Mouse (Mus musculus): ENCODE measurements around the gene Gcnt2. TPM values are rescaled to one million over a fixed set of nuclear protein-coding genes. Genes with fewer than 3 reads are reported as not detected.
A peak's percentile ranks its signal among the peaks of the same experiment; 100 is the strongest.

Gcnt2 gene
- total RNA-seq, 2 experiments from 2014 or later: 6.3 to 7.6 TPM

- 0 out of 2 replicates have a peak, but pooled peaks have one; percentile 25 for ATAC-seq (replicated peaks; ENCODE audit: low FRiP score, low TSS enrichment, poor library complexity, severe bottlenecking)
Observed at GRCm38 (mm10) chr13:40899994-40900970, 40.7 kb downstream of the Gcnt2 start.

DNA sequence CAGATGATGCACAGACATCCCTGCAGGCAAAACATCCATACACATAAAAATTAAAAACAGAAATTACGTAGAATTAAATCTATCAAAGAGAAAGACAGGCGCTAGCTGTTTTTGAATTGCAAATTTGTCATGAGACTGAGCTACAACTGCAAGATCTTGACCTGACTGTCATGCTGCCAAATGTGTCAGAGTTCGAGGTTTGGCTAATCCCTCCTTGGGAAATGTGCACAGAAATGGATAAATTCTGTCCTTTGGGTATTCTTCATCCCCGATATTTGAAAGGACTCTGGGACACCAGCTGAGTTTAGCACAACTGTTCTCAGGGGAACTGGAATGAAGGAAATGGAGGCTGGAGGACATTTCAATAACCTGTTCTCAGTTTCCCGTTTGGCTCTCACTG, 41.7 kb downstream of the Gcnt2 start:
- no peak for ATAC-seq (replicated peaks; ENCODE audit: low FRiP score, low TSS enrichment, poor library complexity, severe bottlenecking)

DNA sequence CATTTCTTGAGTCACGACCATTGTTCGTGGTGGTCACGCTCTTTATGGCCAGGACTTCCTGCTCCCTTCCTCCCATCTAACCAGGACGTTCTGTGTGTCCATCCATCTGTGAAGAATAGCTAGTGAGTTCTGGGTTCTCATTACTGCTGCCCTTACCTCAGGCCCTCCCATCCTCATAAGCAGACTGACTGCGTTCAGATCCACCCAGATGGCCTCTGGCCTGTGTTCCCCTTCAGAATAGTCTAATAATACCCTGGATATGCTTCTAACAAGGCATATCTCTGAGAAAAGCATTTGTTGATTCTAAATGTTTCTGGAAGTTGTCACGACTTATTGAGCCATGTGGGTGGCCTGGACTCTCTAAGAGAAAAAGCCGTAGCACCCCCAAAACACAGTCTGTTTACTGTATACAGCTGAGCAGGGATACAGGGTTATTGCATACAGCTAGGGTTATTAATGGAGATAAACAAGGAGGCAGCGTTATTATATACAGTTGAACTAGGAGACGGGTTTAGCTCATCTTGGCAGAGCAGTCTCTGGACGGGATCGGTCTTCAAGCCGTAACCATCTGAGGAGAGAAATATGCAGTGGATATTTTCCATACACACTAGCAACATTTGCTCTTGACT, 42.4 kb downstream of the Gcnt2 start:
- no peak for ATAC-seq (replicated peaks; ENCODE audit: low FRiP score, low TSS enrichment, poor library complexity, severe bottlenecking)

- no peak for ATAC-seq (replicated peaks; ENCODE audit: low FRiP score, low TSS enrichment, poor library complexity, severe bottlenecking)
Observed at GRCm38 (mm10) chr13:40904080-40904479, 44.5 kb downstream of the Gcnt2 start.

- no peak for ATAC-seq (replicated peaks; ENCODE audit: low FRiP score, low TSS enrichment, poor library complexity, severe bottlenecking)
Observed at GRCm38 (mm10) chr13:40906528-40906927, 47.0 kb downstream of the Gcnt2 start.

DNA sequence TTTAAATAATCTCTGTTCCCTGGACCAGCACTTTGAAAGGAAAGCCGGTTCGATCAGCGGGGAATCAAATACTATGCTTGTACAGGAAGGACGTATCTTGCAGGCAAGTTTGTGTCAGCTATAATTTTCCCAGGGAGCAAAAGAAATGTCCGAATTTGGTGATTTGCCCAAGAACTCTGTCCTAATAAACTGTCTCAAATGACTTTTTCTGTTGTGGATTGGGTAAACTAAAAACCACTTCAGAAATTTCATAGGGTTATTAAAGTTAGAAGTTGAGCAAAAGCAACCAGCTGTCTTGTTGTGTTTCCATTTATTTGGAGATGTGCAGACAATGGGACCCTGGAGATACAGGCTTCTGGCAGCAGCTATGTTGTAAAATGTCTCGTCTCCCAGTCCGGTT, 47.7 kb downstream of the Gcnt2 start:
- ATAC-seq (replicated peaks; ENCODE audit: low FRiP score, low TSS enrichment, poor library complexity, severe bottlenecking): no peak

- ATAC-seq (replicated peaks; ENCODE audit: low FRiP score, low TSS enrichment, poor library complexity, severe bottlenecking): no peak
Observed at GRCm38 (mm10) chr13:40908044-40908443, 48.5 kb downstream of the Gcnt2 start.

GRCm38 (mm10) chr13:40909060-40909459, 49.5 kb downstream of the Gcnt2 start:
- ATAC-seq (replicated peaks; ENCODE audit: low FRiP score, low TSS enrichment, poor library complexity, severe bottlenecking): peak; percentile 96

- ATAC-seq (replicated peaks; ENCODE audit: low FRiP score, low TSS enrichment, poor library complexity, severe bottlenecking): no peak
Observed at GRCm38 (mm10) chr13:40910047-40910446, 50.5 kb downstream of the Gcnt2 start.

DNA sequence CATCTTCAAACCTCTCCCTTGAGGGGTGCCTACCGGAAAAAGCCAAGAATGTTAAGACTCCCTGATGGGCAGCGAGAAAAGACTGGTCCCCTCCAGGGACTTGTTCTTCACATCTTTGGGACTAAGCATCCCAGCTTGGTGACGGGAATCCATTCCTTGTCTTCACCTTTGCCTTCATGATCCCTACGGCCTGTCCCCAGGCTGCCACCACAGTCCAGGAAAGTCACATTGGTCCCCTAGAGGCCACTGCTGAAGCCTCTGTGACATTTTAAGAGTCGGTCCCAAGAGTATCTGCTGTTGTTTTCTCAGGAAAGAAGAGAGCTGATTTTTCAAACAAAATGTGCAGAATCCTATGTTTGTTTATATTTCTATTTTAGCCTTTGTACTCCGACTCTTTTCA, 52.4 kb downstream of the Gcnt2 start:
- ATAC-seq (replicated peaks; ENCODE audit: low FRiP score, low TSS enrichment, poor library complexity, severe bottlenecking): no peak

DNA sequence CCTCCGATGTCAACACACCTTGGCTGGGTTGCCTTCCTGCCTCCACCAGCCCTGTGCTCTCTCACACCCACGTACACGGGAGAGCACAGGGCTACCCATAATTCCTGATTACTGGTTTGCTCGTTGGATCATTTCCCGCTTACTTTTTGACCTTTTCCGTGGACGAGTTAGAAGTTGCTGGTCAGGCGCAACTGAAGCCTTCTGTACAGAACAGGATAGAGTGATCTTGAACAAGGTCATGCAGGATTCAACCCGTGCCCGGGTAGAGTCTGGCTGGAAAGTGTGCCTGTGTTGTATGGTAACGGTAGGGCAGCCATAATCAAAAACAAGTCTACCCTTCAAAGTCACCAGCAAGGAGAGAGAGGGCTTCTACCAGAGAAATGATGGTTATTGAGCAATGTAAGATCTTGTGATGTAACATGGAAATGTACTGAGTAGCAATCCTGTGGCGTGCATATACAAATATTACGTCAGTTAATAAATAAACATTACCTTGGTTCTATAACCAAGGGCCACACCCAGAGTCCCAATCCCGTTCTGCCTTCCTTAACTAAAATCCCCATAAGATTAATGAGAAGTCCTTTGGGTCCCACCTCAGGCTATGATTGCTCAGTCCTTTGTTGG, 54.0 kb downstream of the Gcnt2 start:
- no peak for ATAC-seq (replicated peaks; ENCODE audit: low FRiP score, low TSS enrichment, poor library complexity, severe bottlenecking)

GRCm38 (mm10) chr13:40914053-40914585, 54.6 kb downstream of the Gcnt2 start:
- no peak for ATAC-seq (replicated peaks; ENCODE audit: low FRiP score, low TSS enrichment, poor library complexity, severe bottlenecking)

- ATAC-seq (replicated peaks; ENCODE audit: low FRiP score, low TSS enrichment, poor library complexity, severe bottlenecking): peak; percentile 18; the same call in 1 of the 2 replicates
Observed at GRCm38 (mm10) chr13:40916321-40917160, 57.0 kb downstream of the Gcnt2 start.

DNA sequence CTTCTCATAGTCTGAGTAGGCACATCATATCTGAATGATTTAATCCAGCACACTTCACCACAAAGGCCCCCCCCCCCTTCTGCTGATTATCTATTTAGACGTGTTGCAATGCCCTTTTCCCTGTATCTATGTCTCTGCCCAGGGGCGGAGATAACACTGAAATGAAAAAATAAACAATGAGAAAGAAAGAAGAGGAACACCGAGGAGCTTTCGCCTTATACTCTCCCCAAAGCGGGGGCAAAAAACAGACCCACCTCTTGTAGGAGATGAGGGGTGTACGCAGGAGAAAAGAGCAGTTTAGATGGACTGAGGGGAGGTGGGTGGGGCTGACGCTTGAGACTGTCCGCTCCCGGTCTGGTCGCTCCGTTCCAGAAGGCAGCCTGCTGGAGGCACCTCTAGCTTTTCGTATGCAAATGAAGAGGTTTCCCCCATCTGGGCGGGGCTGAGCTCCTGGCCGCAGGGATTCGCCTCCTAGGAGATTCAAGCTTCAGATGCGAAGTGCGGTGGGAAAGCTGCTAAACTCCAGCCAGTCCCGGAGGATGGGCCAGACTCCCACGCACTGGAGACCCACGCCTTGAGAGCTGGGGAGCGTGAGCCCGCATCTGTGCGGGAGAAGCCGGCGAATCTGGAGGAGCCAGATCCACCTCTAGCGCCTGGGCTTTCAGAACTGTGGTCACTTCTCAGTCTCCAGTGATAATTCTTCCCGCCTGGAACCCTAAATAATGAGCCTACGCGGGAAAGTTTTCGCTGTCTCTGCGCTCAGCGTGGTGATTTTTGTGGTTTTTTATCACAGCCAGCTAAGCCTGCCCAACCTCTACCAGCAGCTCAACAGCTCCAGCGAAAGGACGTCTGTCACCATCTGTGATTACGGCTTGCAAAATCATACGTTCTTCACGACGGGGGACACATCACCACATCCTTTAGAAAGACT, 57.9 kb downstream of the Gcnt2 start:
- peak; percentile 62 for ATAC-seq (replicated peaks; ENCODE audit: low FRiP score, low TSS enrichment, poor library complexity, severe bottlenecking)

DNA sequence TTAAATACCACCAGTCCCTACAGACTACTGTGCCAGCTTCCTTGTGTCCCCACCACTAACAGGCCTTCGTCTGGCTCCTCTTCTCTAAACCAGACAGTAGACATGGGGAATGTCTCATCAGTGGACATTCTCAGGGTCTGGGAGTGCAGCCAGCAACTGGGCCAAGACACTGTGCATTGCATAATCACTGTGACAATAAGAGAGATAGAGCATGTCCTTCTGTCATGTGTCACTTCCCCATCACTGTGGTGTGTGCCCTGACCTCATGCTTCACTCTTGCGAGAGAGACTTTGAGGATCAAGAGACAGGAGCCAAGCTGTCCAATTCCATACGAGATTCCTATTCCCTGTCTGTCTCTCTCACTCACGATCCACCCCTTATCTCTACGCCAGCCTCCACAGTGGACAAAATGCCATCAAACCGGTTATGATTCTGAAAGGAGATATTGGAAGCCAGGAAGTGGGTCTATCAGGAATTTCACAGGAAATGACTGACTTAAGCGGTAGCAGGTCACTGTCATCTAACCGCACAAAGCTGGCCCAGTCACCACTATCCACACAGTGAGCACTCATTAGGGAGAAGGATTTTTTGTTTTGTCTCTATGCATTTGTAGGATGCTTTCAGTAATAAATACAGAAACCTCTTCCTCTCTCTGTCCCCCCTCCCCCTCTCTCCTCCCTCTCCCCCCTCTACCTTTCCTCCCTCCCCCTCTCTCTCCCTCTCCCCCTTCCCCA, 61.9 kb downstream of the Gcnt2 start:
- ATAC-seq (replicated peaks; ENCODE audit: low FRiP score, low TSS enrichment, poor library complexity, severe bottlenecking): no peak

GRCm38 (mm10) chr13:40922311-40922877, 62.8 kb downstream of the Gcnt2 start:
- ATAC-seq (replicated peaks; ENCODE audit: low FRiP score, low TSS enrichment, poor library complexity, severe bottlenecking): no peak

DNA sequence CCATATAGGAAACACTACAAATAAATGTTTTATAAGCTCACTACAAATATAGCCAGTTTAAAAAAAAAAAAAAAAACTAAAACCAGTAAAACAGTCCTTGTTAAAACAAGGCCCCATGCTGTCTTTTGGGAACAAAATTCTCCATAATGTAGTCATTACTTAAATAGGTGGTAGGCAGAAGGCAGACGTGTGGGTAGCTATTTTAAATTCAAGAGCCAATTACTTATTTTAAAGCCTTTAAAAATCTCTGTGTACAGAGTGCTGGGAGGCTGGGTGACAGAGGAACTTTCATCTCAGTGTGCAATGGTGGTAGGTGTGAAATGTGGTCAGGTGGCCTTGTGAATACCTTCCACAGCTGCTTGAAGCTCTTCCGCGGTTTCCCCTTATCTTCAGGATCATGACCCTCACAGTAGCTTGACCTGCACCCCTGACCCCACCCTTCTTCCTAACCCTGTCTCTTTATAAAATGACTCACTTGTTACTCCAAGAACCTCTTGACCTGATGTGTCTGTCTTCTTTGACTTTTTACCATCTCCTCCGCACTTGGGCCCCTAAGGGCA, 64.3 kb downstream of the Gcnt2 start:
- no peak for ATAC-seq (replicated peaks; ENCODE audit: low FRiP score, low TSS enrichment, poor library complexity, severe bottlenecking)
